24 mouse cellular contexts compared by ENCODE assay signal in genomic region chr11:29613185-29613735, GRCm38 (mm10).
DNase-seq lines count a peak whose midpoint lies in the region; ATAC-seq lines count a peak whose summit lies in the region.
"Had no signal": no experiment of that assay in that cellular context is flagged by ENCODE, and none has a peak within 500 bp of the region (broad histone marks: within the 10 kb centered on the region; RNA-seq: fewer than 3 reads in every experiment).

No protein-coding gene starts in this region.

- 0 out of 2 replicates have a peak, but pooled peaks cover 8% of the 10 kb centered on the region for H3K4me1 ChIP-seq in heart, embryonic 12.5 days (replicated peaks)
- peaks cover 3% of the 10 kb centered on the region; the same call in 1 of the 2 replicates for H3K4me1 ChIP-seq in liver, embryonic 16.5 days (ENCODE audit: control insufficient read depth, low read depth, low read length)
- H3K4me1 ChIP-seq in liver, embryonic 12.5 days = peaks cover 3% of the 10 kb centered on the region
- H3K4me1 ChIP-seq: embryonic facial prominence, embryonic 12.5 days; hindbrain, embryonic 10.5 days; hindbrain, embryonic 15.5 days; lung, embryonic 15.5 days; midbrain, embryonic 10.5 days; midbrain, embryonic 15.5 days had no signal

- no peak overlapping the region for H3K4me3 ChIP-seq in heart, embryonic 12.5 days
- no peak overlapping the region for H3K4me3 ChIP-seq in liver, embryonic 16.5 days (ENCODE audit: low read depth, low read length)
- H3K4me3 ChIP-seq in liver, embryonic 12.5 days = no peak overlapping the region
- H3K4me3 ChIP-seq: embryonic facial prominence, embryonic 12.5 days; erythroblast, embryonic 14.5 days; hindbrain, embryonic 10.5 days; hindbrain, embryonic 15.5 days; left cerebral cortex, adult 2 months; lung, embryonic 15.5 days; midbrain, embryonic 10.5 days; midbrain, embryonic 15.5 days had no signal

- H3K4me2 ChIP-seq in heart, embryonic 12.5 days = no peak overlapping the region
- no peak overlapping the region for H3K4me2 ChIP-seq in liver, embryonic 16.5 days (ENCODE audit: low read depth, low read length)
- H3K4me2 ChIP-seq in liver, embryonic 12.5 days = no peak overlapping the region
- H3K4me2 ChIP-seq: embryonic facial prominence, embryonic 12.5 days; hindbrain, embryonic 15.5 days; lung, embryonic 15.5 days; midbrain, embryonic 15.5 days had no signal

- peak; percentile 77 for DNase-seq in heart, adult 11 months
- DNase-seq in large intestine, adult 2 months (ENCODE audit: low read depth, low spot score) = peak; percentile 46
- DNase-seq in yolk sac, embryonic 10.5 days (ENCODE audit: low spot score) = peak; percentile 27
- DNase-seq in testis, postnatal 10 days (ENCODE audit: low spot score) = no peak
- DNase-seq: adrenal gland, postnatal 14 days; cerebellum, adult 2 months; cerebellum, postnatal 25 days; heart, postnatal 14 days; kidney, adult 9 months; kidney, postnatal 10 days; right cerebral cortex, adult 18-20 months had no signal

- ATAC-seq in heart, embryonic 12.5 days (ENCODE audit: insufficient number of reproducible peaks, low FRiP score) = no peak
- peak; percentile 54 for ATAC-seq in liver, embryonic 16.5 days (ENCODE audit: low read depth)
- ATAC-seq in liver, embryonic 12.5 days = no peak
- no peak for ATAC-seq in cerebellum, adult (ENCODE audit: insufficient number of reproducible peaks, low FRiP score, low TSS enrichment)
- ATAC-seq: forebrain, embryonic 16.5 days; midbrain, embryonic 15.5 days had no signal

- no peaks in the 10 kb centered on the region for H3K27me3 ChIP-seq in heart, embryonic 12.5 days (replicated peaks)
- no peaks in the 10 kb centered on the region for H3K27me3 ChIP-seq in liver, embryonic 16.5 days (ENCODE audit: control insufficient read depth, insufficient read depth, low read depth, low read length)
- no peaks in the 10 kb centered on the region for H3K27me3 ChIP-seq in liver, embryonic 12.5 days (replicated peaks)
- H3K27me3 ChIP-seq: embryonic facial prominence, embryonic 12.5 days; hindbrain, embryonic 15.5 days; lung, embryonic 15.5 days; midbrain, embryonic 15.5 days had no signal

- H3K36me3 ChIP-seq in heart, embryonic 12.5 days = no peaks in the 10 kb centered on the region
- no peaks in the 10 kb centered on the region for H3K36me3 ChIP-seq in liver, embryonic 16.5 days (ENCODE audit: control insufficient read depth, insufficient read depth)
- no peaks in the 10 kb centered on the region for H3K36me3 ChIP-seq in liver, embryonic 12.5 days
- H3K36me3 ChIP-seq: embryonic facial prominence, embryonic 12.5 days; hindbrain, embryonic 10.5 days; hindbrain, embryonic 15.5 days; lung, embryonic 15.5 days; midbrain, embryonic 10.5 days; midbrain, embryonic 15.5 days had no signal

- no peak overlapping the region for H3K9ac ChIP-seq in heart, embryonic 12.5 days
- H3K9ac ChIP-seq in liver, embryonic 16.5 days (ENCODE audit: low read depth, low read length) = no peak overlapping the region
- no peak overlapping the region for H3K9ac ChIP-seq in liver, embryonic 12.5 days
- H3K9ac ChIP-seq: embryonic facial prominence, embryonic 12.5 days; hindbrain, embryonic 15.5 days; lung, embryonic 15.5 days; midbrain, embryonic 15.5 days had no signal

- H3K27ac ChIP-seq in heart, embryonic 12.5 days (ENCODE audit: poor library complexity, severe bottlenecking) = no peak overlapping the region
- H3K27ac ChIP-seq in liver, embryonic 16.5 days (ENCODE audit: low read length) = no peak overlapping the region; the same call in 1 of the 2 replicates
- no peak overlapping the region for H3K27ac ChIP-seq in liver, embryonic 12.5 days
- H3K27ac ChIP-seq: embryonic facial prominence, embryonic 12.5 days; hindbrain, embryonic 10.5 days; hindbrain, embryonic 15.5 days; left cerebral cortex, adult 2 months; lung, embryonic 15.5 days; midbrain, embryonic 10.5 days; midbrain, embryonic 15.5 days had no signal

- H3K9me3 ChIP-seq in heart, embryonic 12.5 days (replicated peaks) = no peaks in the 10 kb centered on the region
- H3K9me3 ChIP-seq in liver, embryonic 16.5 days (replicated peaks; ENCODE audit: control insufficient read depth, low read length) = no peaks in the 10 kb centered on the region
- no peaks in the 10 kb centered on the region for H3K9me3 ChIP-seq in liver, embryonic 12.5 days (replicated peaks)
- H3K9me3 ChIP-seq: embryonic facial prominence, embryonic 12.5 days; hindbrain, embryonic 10.5 days; hindbrain, embryonic 15.5 days; lung, embryonic 15.5 days; midbrain, embryonic 10.5 days; midbrain, embryonic 15.5 days had no signal

- 84% methylated on average over 4 of the region's 4 CpGs for WGBS in heart, embryonic 12.5 days
- WGBS in liver, embryonic 16.5 days (ENCODE audit: insufficient replicate concordance) = 52% methylated on average over 4 of the region's 4 CpGs
- 65% methylated on average over 4 of the region's 4 CpGs for WGBS in liver, embryonic 12.5 days (ENCODE audit: insufficient replicate concordance)
- 47% methylated on average over 4 of the region's 4 CpGs for WGBS in large intestine, adult 2 months
